Comparison of ENCODE assay signal across 24 mouse cellular contexts in the genomic region with DNA sequence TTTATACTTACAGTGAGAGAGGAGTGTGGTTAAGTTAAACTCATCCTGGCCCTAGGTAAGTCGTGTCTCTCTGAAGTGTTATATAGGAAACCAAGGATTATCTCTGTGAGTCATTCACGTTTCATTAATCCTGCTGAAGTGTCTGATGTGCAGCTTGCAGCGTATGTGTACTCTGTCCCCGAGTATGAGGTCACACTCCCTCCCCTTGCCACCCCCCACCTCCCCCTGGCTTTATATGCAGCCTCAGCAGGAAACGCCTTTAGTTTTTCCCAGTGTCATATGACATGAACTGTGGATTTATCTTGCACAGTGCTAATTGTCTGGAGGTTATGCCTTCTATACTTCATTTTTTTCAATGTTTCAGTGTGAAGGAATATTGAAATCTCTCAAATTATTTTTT.
DNase-seq lines count a peak whose midpoint lies in the region; ATAC-seq and TF ChIP-seq lines count a peak whose summit lies in the region.
"Had no signal": no experiment of that assay in that cellular context is flagged by ENCODE, and none has a peak within 500 bp of the region (broad histone marks: within the 10 kb centered on the region; RNA-seq: fewer than 3 reads in every experiment).

No protein-coding gene starts in this region.

- no peaks in the 10 kb centered on the region for H3K9me3 ChIP-seq in kidney, embryonic 15.5 days (replicated peaks)
- H3K9me3 ChIP-seq in midbrain, embryonic 11.5 days (ENCODE audit: control insufficient read depth, low read length), result no peaks in the 10 kb centered on the region
- H3K9me3 ChIP-seq in midbrain, postnatal 0 days (ENCODE audit: low read length), result no peaks in the 10 kb centered on the region
- no peaks in the 10 kb centered on the region for H3K9me3 ChIP-seq in intestine, postnatal 0 days (ENCODE audit: control insufficient read depth)
- no peaks in the 10 kb centered on the region for H3K9me3 ChIP-seq in forebrain, embryonic 13.5 days (replicated peaks)
- H3K9me3 ChIP-seq: embryonic facial prominence, embryonic 12.5 days; embryonic facial prominence, embryonic 15.5 days; forebrain, embryonic 15.5 days; G1E; hindbrain, embryonic 13.5 days had no signal

- no peak overlapping the region for H3K4me3 ChIP-seq in kidney, embryonic 15.5 days (replicated peaks)
- no peak overlapping the region for H3K4me3 ChIP-seq in midbrain, embryonic 11.5 days (ENCODE audit: low read depth, low read length)
- no peak overlapping the region for H3K4me3 ChIP-seq in midbrain, postnatal 0 days (ENCODE audit: low read depth, low read length)
- no peak overlapping the region for H3K4me3 ChIP-seq in intestine, postnatal 0 days (ENCODE audit: low read depth, low read length)
- H3K4me3 ChIP-seq in forebrain, embryonic 13.5 days, result no peak overlapping the region
- H3K4me3 ChIP-seq: embryonic facial prominence, embryonic 12.5 days; embryonic facial prominence, embryonic 15.5 days; forebrain, embryonic 15.5 days; hindbrain, embryonic 13.5 days had no signal

- no peaks in the 10 kb centered on the region for H3K36me3 ChIP-seq in kidney, embryonic 15.5 days
- H3K36me3 ChIP-seq in midbrain, embryonic 11.5 days (ENCODE audit: control insufficient read depth, insufficient read depth, low read length), result no peaks in the 10 kb centered on the region
- H3K36me3 ChIP-seq in midbrain, postnatal 0 days (ENCODE audit: insufficient read depth, low read length), result no peaks in the 10 kb centered on the region
- H3K36me3 ChIP-seq in intestine, postnatal 0 days (ENCODE audit: control insufficient read depth, insufficient read depth), result no peaks in the 10 kb centered on the region
- H3K36me3 ChIP-seq in forebrain, embryonic 13.5 days (ENCODE audit: poor library complexity, severe bottlenecking), result no peaks in the 10 kb centered on the region
- H3K36me3 ChIP-seq: embryonic facial prominence, embryonic 12.5 days; embryonic facial prominence, embryonic 15.5 days; forebrain, embryonic 15.5 days; G1E; hindbrain, embryonic 13.5 days had no signal

- no peaks in the 10 kb centered on the region for H3K4me1 ChIP-seq in kidney, embryonic 15.5 days
- no peaks in the 10 kb centered on the region for H3K4me1 ChIP-seq in midbrain, embryonic 11.5 days (ENCODE audit: control insufficient read depth, insufficient read depth, low read length)
- H3K4me1 ChIP-seq in midbrain, postnatal 0 days (ENCODE audit: insufficient read depth, low read length), result no peaks in the 10 kb centered on the region
- H3K4me1 ChIP-seq in intestine, postnatal 0 days (replicated peaks; ENCODE audit: control insufficient read depth, insufficient read depth, low read length), result no peaks in the 10 kb centered on the region
- H3K4me1 ChIP-seq in forebrain, embryonic 13.5 days, result no peaks in the 10 kb centered on the region
- H3K4me1 ChIP-seq: embryonic facial prominence, embryonic 12.5 days; embryonic facial prominence, embryonic 15.5 days; forebrain, embryonic 15.5 days; hindbrain, embryonic 13.5 days had no signal

- no peak overlapping the region for H3K27ac ChIP-seq in kidney, embryonic 15.5 days
- no peak overlapping the region for H3K27ac ChIP-seq in midbrain, embryonic 11.5 days (ENCODE audit: low read depth, low read length)
- H3K27ac ChIP-seq in midbrain, postnatal 0 days (ENCODE audit: low read depth, low read length), result no peak overlapping the region
- no peak overlapping the region for H3K27ac ChIP-seq in intestine, postnatal 0 days (ENCODE audit: low read depth, low read length)
- no peak overlapping the region for H3K27ac ChIP-seq in forebrain, embryonic 13.5 days
- H3K27ac ChIP-seq: embryonic facial prominence, embryonic 12.5 days; embryonic facial prominence, embryonic 15.5 days; forebrain, embryonic 15.5 days; hindbrain, embryonic 13.5 days had no signal

- no peak for DNase-seq in kidney, postnatal 14 days
- peak; percentile 81 for DNase-seq in midbrain, embryonic 11.5 days (ENCODE audit: low spot score, missing footprints)
- no peak for DNase-seq in midbrain, postnatal 0 days (ENCODE audit: low spot score)
- no peak for DNase-seq in adrenal gland, postnatal 36 days
- DNase-seq: adrenal gland, postnatal 10 days; B cell, adult 2 months; cerebellum, adult 11 months; cerebellum, adult 2 months; cerebellum, adult 9-11 months; cerebellum, postnatal 25 days; gastrocnemius, postnatal 10 days; heart, adult 11 months had no signal

- no peak overlapping the region for H3K4me2 ChIP-seq in kidney, embryonic 15.5 days
- H3K4me2 ChIP-seq in midbrain, embryonic 11.5 days, result no peak overlapping the region
- no peak overlapping the region for H3K4me2 ChIP-seq in midbrain, postnatal 0 days (ENCODE audit: low read depth, low read length, poor library complexity, severe bottlenecking)
- no peak overlapping the region for H3K4me2 ChIP-seq in intestine, postnatal 0 days (replicated peaks; ENCODE audit: low read depth)
- H3K4me2 ChIP-seq in forebrain, embryonic 13.5 days, result no peak overlapping the region
- H3K4me2 ChIP-seq: embryonic facial prominence, embryonic 12.5 days; embryonic facial prominence, embryonic 15.5 days; forebrain, embryonic 15.5 days; heart, embryonic 11.5 days; hindbrain, embryonic 13.5 days had no signal

- no peaks in the 10 kb centered on the region for H3K27me3 ChIP-seq in kidney, embryonic 15.5 days
- no peaks in the 10 kb centered on the region for H3K27me3 ChIP-seq in midbrain, embryonic 11.5 days (ENCODE audit: control insufficient read depth, insufficient read depth, low read length)
- no peaks in the 10 kb centered on the region for H3K27me3 ChIP-seq in midbrain, postnatal 0 days (ENCODE audit: insufficient read depth, low read length)
- H3K27me3 ChIP-seq in intestine, postnatal 0 days (replicated peaks; ENCODE audit: control insufficient read depth, insufficient read depth, low read length), result no peaks in the 10 kb centered on the region
- H3K27me3 ChIP-seq in forebrain, embryonic 13.5 days, result no peaks in the 10 kb centered on the region
- H3K27me3 ChIP-seq: CH12.LX; embryonic facial prominence, embryonic 12.5 days; embryonic facial prominence, embryonic 15.5 days; forebrain, embryonic 15.5 days; hindbrain, embryonic 13.5 days had no signal

- no peak overlapping the region for H3K9ac ChIP-seq in kidney, embryonic 15.5 days
- no peak overlapping the region for H3K9ac ChIP-seq in midbrain, embryonic 11.5 days (ENCODE audit: low read length)
- no peak overlapping the region for H3K9ac ChIP-seq in midbrain, postnatal 0 days (replicated peaks; ENCODE audit: low read length, poor library complexity, severe bottlenecking)
- no peak overlapping the region for H3K9ac ChIP-seq in intestine, postnatal 0 days (ENCODE audit: low read depth, low read length)
- H3K9ac ChIP-seq in forebrain, embryonic 13.5 days, result no peak overlapping the region
- H3K9ac ChIP-seq: embryonic facial prominence, embryonic 12.5 days; embryonic facial prominence, embryonic 15.5 days; forebrain, embryonic 15.5 days; hindbrain, embryonic 13.5 days had no signal

- 26% methylated on average over 5 of the region's 5 CpGs for WGBS in kidney, embryonic 15.5 days
- WGBS in midbrain, embryonic 11.5 days, result 53% methylated on average over 5 of the region's 5 CpGs
- WGBS in midbrain, postnatal 0 days, result 35% methylated on average over 5 of the region's 5 CpGs
- 10% methylated on average over 5 of the region's 5 CpGs for WGBS in intestine, postnatal 0 days
- WGBS in forebrain, embryonic 13.5 days, result 43% methylated on average over 5 of the region's 5 CpGs

- TF ChIP-seq CTCF in midbrain, postnatal 0 days (IDR thresholded peaks at IDR 0.05), result no peak
- no peak for TF ChIP-seq CTCF in intestine, postnatal 0 days (IDR thresholded peaks at IDR 0.05; ENCODE audit: low read depth)

- ATAC-seq in kidney, embryonic 15.5 days (replicated peaks; ENCODE audit: low FRiP score), result 0 out of 2 replicates have a peak, but pooled peaks have one; percentile 60
- no peak for ATAC-seq in midbrain, embryonic 11.5 days (ENCODE audit: low FRiP score)
- ATAC-seq in midbrain, postnatal 0 days (ENCODE audit: low FRiP score), result no peak
- ATAC-seq in intestine, postnatal 0 days, result peak; percentile 56; the same call in 1 of the 2 replicates
- ATAC-seq in forebrain, embryonic 13.5 days, result no peak
- ATAC-seq: forebrain, embryonic 15.5 days; hindbrain, embryonic 16.5 days; Patski had no signal

Comparison
In these comparisons a context has a peak if more than half of its experiments do, and no peak if none do; other contexts are left out.
1. ATAC-seq: peak in kidney, embryonic 15.5 days (single experiment) and intestine, postnatal 0 days (single experiment); none in midbrain, embryonic 11.5 days (single experiment), midbrain, postnatal 0 days (single experiment) and forebrain, embryonic 13.5 days (single experiment).